Mouse (Mus musculus): ENCODE results near the gene Gm49336.

Gm49336 gene

GRCm38 (mm10) chr14:60251281-60252003, at the start of gene Gm49336, which contains the start of gene Nupl1:
Gm49336 (minus strand) TSS chr14:60251507.
Nupl1 (minus strand) TSS chr14:60251431.
- peak; percentile 98 for DNase-seq (ENCODE audit: low read depth)

GRCm38 (mm10) chr14:60301024-60301423, 49.7 kb upstream of the Gm49336 start:
- no peak for DNase-seq (ENCODE audit: low read depth)

- DNase-seq (ENCODE audit: low read depth): no peak
These were observed 49.1 kb upstream of the Gm49336 start for GRCm38 (mm10) chr14:60300224-60300991.

GRCm38 (mm10) chr14:60295531-60295930, 44.2 kb upstream of the Gm49336 start:
- no peak for DNase-seq (ENCODE audit: low read depth)

GRCm38 (mm10) chr14:60290363-60290762, 39.1 kb upstream of the Gm49336 start:
- DNase-seq (ENCODE audit: low read depth): no peak

- DNase-seq (ENCODE audit: low read depth): no peak
These were observed 35.0 kb upstream of the Gm49336 start for GRCm38 (mm10) chr14:60286194-60286863.

- DNase-seq (ENCODE audit: low read depth): no peak
These were observed 24.3 kb upstream of the Gm49336 start for GRCm38 (mm10) chr14:60275301-60276276.

- DNase-seq (ENCODE audit: low read depth): no peak
These were observed 22.0 kb upstream of the Gm49336 start for GRCm38 (mm10) chr14:60273346-60273745.

- no peak for DNase-seq (ENCODE audit: low read depth)
These were observed 18.0 kb upstream of the Gm49336 start for GRCm38 (mm10) chr14:60269333-60269732.

- DNase-seq (ENCODE audit: low read depth): peak; percentile 97
These were observed 13.9 kb upstream of the Gm49336 start, which contains the start of gene Mtmr6 for GRCm38 (mm10) chr14:60264990-60265876. Mtmr6 (plus strand) TSS chr14:60265228.

- DNase-seq (ENCODE audit: low read depth): no peak
These were observed 11.0 kb upstream of the Gm49336 start for GRCm38 (mm10) chr14:60262316-60262715.

GRCm38 (mm10) chr14:60257851-60258250, 6.5 kb upstream of the Gm49336 start:
- no peak for DNase-seq (ENCODE audit: low read depth)

- DNase-seq (ENCODE audit: low read depth): no peak
These were observed 5.8 kb upstream of the Gm49336 start for GRCm38 (mm10) chr14:60257101-60257500.

- DNase-seq (ENCODE audit: low read depth): peak; percentile 22
These were observed 5.0 kb upstream of the Gm49336 start for GRCm38 (mm10) chr14:60256356-60256755.

GRCm38 (mm10) chr14:60254774-60255173, 3.5 kb upstream of the Gm49336 start:
- no peak for DNase-seq (ENCODE audit: low read depth)

- DNase-seq (ENCODE audit: low read depth): no peak
These were observed 2.2 kb upstream of the Gm49336 start for GRCm38 (mm10) chr14:60253466-60253865.

- DNase-seq (ENCODE audit: low read depth): peak; percentile 23
These were observed 995 bp upstream of the Gm49336 start for GRCm38 (mm10) chr14:60252004-60253000.

GRCm38 (mm10) chr14:60250879-60251278, 428 bp downstream of the Gm49336 start:
- peak; percentile 45 for DNase-seq (ENCODE audit: low read depth)

- peak; percentile 5 for DNase-seq (ENCODE audit: low read depth)
These were observed 941 bp downstream of the Gm49336 start for GRCm38 (mm10) chr14:60250366-60250765.

All from NIH3T3 (cell line).